Mouse (Mus musculus) splenic B cell, adult 2 months (primary cell): Measurements from ENCODE around the gene Unkl.

Experiments
- DNase-seq: peaks from one replicate; pipeline ENCODE4 v3.0.0-alpha.2; 2011; ENCODE audit warnings: low read depth, low spot score
- H3K27me3 ChIP-seq: 2 replicates; pipeline ENCODE4 v1.6.1; 2012; ENCODE audit warnings: mild to moderate bottlenecking, low read length, moderate library complexity, mixed read lengths; ENCODE audit not compliant: control insufficient read depth, poor library complexity, insufficient read depth, severe bottlenecking
- H3K36me3 ChIP-seq: 2 replicates; pipeline ENCODE4 v1.6.1; 2012; ENCODE audit warnings: mild to moderate bottlenecking, low read length, moderate library complexity, mixed read lengths; ENCODE audit not compliant: control insufficient read depth, poor library complexity, insufficient read depth, severe bottlenecking

Gene Unkl

DNA sequence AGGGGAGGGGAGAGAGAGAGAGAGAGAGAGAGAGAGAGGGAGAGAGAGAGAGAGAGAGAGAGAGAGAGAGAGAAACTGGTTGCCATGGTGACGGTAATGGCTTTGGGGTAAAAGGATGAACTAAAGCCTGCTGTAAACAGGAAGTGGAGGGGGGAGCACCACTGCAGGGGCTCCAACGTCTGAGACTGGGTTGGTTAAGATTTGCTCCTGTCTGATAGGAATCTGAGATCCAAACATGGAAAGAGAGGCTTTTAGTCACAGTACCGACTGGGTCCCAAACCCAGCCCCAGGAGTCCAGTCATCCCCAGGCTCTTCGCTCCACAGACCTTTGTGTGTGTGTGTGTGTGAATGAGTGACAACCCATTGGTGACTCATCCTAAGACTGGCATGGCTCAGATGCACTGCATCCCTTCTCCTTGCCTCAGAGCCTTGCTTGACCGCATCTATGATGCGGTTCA is 69.6 kb downstream of the Unkl start:
- no peaks in the 10 kb centered on the region; the same call in 1 of the 2 replicates for H3K27me3 ChIP-seq
- peaks cover 6% of the 10 kb centered on the region for H3K36me3 ChIP-seq
- DNase-seq = peak; percentile 47

GRCm38 (mm10) chr17:25264453-25264852 is 76.3 kb downstream of the Unkl start:
- DNase-seq = no peak
- no peaks in the 10 kb centered on the region for H3K27me3 ChIP-seq
- peaks cover 25% of the 10 kb centered on the region for H3K36me3 ChIP-seq

DNA sequence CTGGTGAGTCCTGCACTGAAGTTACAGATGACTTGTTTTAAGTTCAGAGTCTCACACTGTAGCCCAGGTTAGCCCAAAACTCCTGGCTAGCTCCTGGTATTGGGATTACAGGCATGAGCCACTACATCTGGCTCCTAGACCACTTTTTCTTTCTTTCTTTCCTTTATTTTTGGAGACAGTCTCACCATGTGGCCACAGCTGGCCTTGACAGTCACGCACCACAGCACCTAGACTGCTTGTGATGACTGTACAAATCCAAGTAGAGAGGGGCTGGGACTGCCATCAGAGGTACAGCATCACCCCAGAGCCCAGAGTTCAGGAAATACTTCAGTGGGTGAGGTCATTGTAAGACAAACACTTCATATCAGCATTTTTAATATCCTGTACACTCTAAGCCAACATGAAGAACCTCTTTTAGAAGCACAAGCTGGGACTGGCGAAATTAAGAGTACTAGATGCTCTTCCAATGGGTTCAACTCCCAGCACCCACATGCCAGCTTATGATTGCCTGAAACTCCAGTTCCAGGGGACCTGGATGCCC is 82.7 kb downstream of the Unkl start:
- peaks cover 15% of the 10 kb centered on the region for H3K36me3 ChIP-seq
- no peaks in the 10 kb centered on the region for H3K27me3 ChIP-seq
- DNase-seq = no peak

GRCm38 (mm10) chr17:25272326-25272725 is 84.1 kb downstream of the Unkl start:
- Histone ChIP-seq H3K36me3 (peaks cover 8% of the 10 kb centered on the region), H3K27me3 (no peaks in the 10 kb centered on the region)
- DNase-seq = peak; percentile 27

DNA sequence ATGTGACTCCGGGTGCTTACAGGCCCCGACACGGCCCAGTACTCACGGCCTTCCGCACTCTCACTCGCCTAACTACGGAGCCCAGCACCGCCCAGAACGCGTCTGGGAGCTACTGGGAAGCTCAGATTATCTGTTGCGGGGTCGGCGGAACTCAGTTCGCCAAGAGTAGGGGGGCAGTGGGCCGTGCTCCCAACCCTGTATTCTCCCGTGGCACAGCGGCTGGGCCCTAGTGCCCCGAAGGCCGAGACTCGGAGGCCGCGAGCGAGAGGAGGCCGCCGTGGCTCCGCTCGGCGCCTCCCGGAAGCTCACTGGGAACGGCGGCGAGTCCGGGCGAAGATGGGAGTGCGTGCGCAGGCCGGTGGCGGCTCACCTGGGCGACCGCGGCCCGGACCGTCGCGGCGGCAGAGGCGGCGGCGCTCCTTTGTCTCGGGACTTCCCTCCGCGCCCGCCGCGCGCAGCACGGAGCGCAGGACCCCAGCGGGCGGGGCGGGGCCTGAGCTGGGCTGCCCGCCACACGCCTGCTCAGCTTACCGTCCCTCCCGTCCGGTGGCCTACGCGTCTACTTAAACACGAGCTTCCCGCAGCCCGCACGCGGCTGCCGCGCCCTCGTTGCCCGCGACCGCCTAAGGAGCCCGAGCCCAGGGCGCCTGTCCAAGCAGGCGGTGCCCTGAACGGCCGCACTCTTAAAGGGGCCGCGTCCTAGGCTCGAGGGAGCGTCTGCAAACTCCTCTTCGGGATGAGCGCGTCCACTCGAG is 84.9 kb downstream of the Unkl start:
- H3K27me3 ChIP-seq = no peaks in the 10 kb centered on the region
- peak; percentile 57 for DNase-seq

GRCm38 (mm10) chr17:25273706-25274501 is 85.7 kb downstream of the Unkl start:
- H3K36me3 ChIP-seq = no peaks in the 10 kb centered on the region; the same call in 1 of the 2 replicates
- DNase-seq = peak; percentile 99
- no peaks in the 10 kb centered on the region for H3K27me3 ChIP-seq

More for the DNA sequence above, 84.9 kb downstream of the Unkl start:
- peaks cover 5% of the 10 kb centered on the region for H3K36me3 ChIP-seq

DNA sequence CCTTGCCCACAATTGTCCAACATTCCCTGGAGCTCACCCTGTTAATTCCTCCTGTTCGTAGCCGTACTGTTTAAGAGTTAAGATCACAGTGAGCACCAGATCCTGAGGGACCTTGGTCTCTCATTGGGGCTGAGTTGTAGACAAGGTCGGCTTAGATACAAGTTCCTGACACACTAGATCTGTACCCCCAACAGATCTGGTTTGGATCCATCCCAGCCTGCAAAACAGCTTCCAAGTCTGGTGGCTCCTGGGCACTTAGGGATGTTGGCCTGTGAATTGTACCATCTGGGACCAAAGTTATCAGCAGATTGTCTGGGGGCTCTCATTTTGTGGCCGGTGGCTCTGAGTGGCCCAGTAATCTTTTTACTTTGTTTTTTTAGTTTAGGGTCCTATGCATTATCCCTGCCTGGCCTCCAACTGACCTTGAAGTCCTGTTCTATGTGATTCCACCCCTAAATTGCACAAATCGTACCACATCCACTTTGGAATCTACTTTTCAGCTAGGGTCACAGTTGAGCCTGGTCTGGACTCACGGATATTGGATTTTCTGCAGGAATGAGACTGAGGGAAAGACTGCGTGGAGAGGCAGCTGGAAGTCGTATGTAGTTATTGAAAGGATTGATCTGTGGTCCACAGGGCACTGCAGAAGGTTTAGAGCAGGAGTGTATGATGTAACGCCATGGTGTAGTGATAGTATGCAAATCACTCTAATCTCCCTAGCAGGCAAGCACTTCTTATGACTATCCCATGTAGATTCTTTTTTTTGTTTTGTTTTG is 86.6 kb downstream of the Unkl start, which contains the start of gene Ube2i:
TSS of gene Ube2i (minus strand) at position 52 of the 776 bp plus-strand sequence.
- DNase-seq = no peak
- Histone ChIP-seq H3K27me3 (no peaks in the 10 kb centered on the region), H3K36me3 (no peaks in the 10 kb centered on the region; the same call in 1 of the 2 replicates)

GRCm38 (mm10) chr17:25275833-25276232 is 87.6 kb downstream of the Unkl start:
- Histone ChIP-seq H3K27me3 (no peaks in the 10 kb centered on the region), H3K36me3 (no peaks in the 10 kb centered on the region; the same call in 1 of the 2 replicates)
- DNase-seq = no peak

DNA sequence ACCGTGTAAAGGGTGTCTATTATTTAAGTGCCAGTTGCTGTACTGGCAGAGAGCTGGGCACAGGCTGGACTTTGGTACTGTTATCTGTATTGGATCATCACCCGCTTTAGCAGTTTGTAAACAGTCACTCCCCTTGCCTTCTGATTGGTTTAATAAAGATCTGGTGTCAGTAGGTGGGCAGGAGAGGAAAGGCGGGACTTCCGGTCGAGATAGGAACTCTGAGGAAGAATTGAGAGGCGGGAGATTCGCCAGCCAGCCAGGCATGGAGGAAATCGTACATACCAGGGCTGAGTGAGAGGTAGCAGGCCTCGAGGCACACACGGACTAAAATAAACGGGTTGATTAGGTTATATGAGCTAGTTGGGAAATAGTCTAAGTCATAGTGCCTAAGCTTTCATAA is 93.9 kb downstream of the Unkl start:
- Histone ChIP-seq H3K36me3 (no peaks in the 10 kb centered on the region), H3K27me3 (no peaks in the 10 kb centered on the region)
- peak; percentile 53 for DNase-seq
